Comparison of ENCODE assay signal across 9 mouse cellular contexts in the genomic region with DNA sequence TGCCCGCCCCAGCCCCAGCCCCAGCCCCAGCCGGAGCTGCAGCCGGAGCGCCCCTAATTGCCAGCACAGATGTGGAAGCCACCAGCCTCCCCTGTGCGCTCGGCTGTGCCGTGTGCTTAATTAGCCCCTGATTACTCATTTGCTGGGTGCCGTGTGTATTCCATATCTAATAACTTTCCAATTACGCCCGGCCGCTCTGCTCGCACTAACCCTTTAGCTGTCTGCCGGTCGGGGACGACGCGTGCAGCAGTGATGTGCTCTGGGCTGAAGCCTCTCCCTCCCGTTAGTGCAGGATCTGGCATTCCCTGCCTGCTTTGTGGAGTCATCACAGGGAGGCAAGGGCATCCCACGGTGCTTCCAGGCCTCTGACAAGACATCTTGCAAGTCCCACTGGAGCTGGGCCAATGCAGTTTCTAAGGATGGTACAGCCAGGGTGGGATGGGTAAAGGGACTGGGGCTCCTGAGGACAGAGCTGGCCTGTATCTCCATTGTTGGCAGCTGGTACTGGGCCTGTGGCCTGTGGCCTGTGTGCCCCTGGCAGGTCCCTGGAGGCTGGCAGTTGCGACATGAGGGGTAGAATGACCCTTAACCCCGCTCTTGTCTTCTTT.
DNase-seq lines count a peak whose midpoint lies in the region; ATAC-seq and TF ChIP-seq lines count a peak whose summit lies in the region.
"Had no signal": no experiment of that assay in that cellular context is flagged by ENCODE, and none has a peak within 500 bp of the region (broad histone marks: within the 10 kb centered on the region; RNA-seq: fewer than 3 reads in every experiment).

No protein-coding gene starts in this region.

- no peak for TF ChIP-seq CTCF in liver, adult 2 months (IDR thresholded peaks at IDR 0.05; ENCODE audit: low read depth, low read length)
- TF ChIP-seq CTCF in liver, postnatal 0 days (IDR thresholded peaks at IDR 0.05; ENCODE audit: low read depth), result no peak

- TF ChIP-seq POLR2A in liver, adult 2 months (IDR thresholded peaks at IDR 0.05; ENCODE audit: extremely low read depth, insufficient read depth, low read length), result no peak

- 0 out of 2 replicates have a peak, but pooled peaks cover 4% of the 10 kb centered on the region for H3K79me2 ChIP-seq in liver, adult 2 months (ENCODE audit: control insufficient read depth, insufficient read depth, low read length)

- no peak overlapping the region for H3K9ac ChIP-seq in liver, adult 2 months (ENCODE audit: low read depth, low read length)
- no peak overlapping the region for H3K9ac ChIP-seq in liver, embryonic 12.5 days
- H3K9ac ChIP-seq in embryonic facial prominence, embryonic 14.5 days (ENCODE audit: low read depth, low read length), result 0 out of 2 replicates have a peak overlapping the region, but pooled peaks have one; percentile 5
- peak overlapping the region; percentile 43 for H3K9ac ChIP-seq in hindbrain, embryonic 16.5 days (ENCODE audit: low read depth, low read length)
- peak overlapping the region; percentile 41; the same call in 1 of the 2 replicates for H3K9ac ChIP-seq in neural tube, embryonic 14.5 days (replicated peaks; ENCODE audit: low read depth, low read length)
- no peak overlapping the region for H3K9ac ChIP-seq in liver, postnatal 0 days (replicated peaks)

- no peak overlapping the region for H3K27ac ChIP-seq in liver, adult 2 months (replicated peaks; ENCODE audit: insufficient read depth, low read depth, low read length)
- no peak overlapping the region for H3K27ac ChIP-seq in liver, embryonic 12.5 days
- no peak overlapping the region for H3K27ac ChIP-seq in embryonic facial prominence, embryonic 14.5 days (replicated peaks; ENCODE audit: low read depth, low read length)
- H3K27ac ChIP-seq in hindbrain, embryonic 16.5 days (ENCODE audit: low read depth, low read length), result peak overlapping the region; percentile 51
- peak overlapping the region; percentile 81 for H3K27ac ChIP-seq in neural tube, embryonic 14.5 days (ENCODE audit: low read depth, low read length)
- H3K27ac ChIP-seq in liver, postnatal 0 days (ENCODE audit: low read depth), result no peak overlapping the region
- H3K27ac ChIP-seq: kidney, postnatal 0 days had no signal

- no peak for TF ChIP-seq EP300 in liver, postnatal 0 days (IDR thresholded peaks at IDR 0.05; ENCODE audit: low read depth)

- 80% methylated on average over 21 of the region's 21 CpGs for WGBS in liver, adult 2 months
- 89% methylated on average over 20 of the region's 21 CpGs for WGBS in liver, embryonic 12.5 days (ENCODE audit: insufficient replicate concordance)
- 53% methylated on average over 18 of the region's 21 CpGs for WGBS in embryonic facial prominence, embryonic 14.5 days
- WGBS in hindbrain, embryonic 16.5 days, result 40% methylated on average over 21 of the region's 21 CpGs
- WGBS in neural tube, embryonic 14.5 days, result 29% methylated on average over 21 of the region's 21 CpGs
- 86% methylated on average over 20 of the region's 21 CpGs for WGBS in liver, postnatal 0 days (ENCODE audit: insufficient replicate concordance)

- ATAC-seq in liver, embryonic 12.5 days, result no peak
- ATAC-seq in embryonic facial prominence, embryonic 14.5 days (ENCODE audit: low read depth), result peak; percentile 73
- ATAC-seq in hindbrain, embryonic 16.5 days, result peak; percentile 73
- peak; percentile 67 for ATAC-seq in neural tube, embryonic 14.5 days (ENCODE audit: low read depth)
- no peak for ATAC-seq in liver, postnatal 0 days

- no peak overlapping the region for H3K4me2 ChIP-seq in liver, embryonic 12.5 days
- no peak overlapping the region; the same call in 1 of the 2 replicates for H3K4me2 ChIP-seq in embryonic facial prominence, embryonic 14.5 days (ENCODE audit: low read depth, low read length)
- peak overlapping the region; percentile 31 for H3K4me2 ChIP-seq in hindbrain, embryonic 16.5 days (ENCODE audit: low read length)
- H3K4me2 ChIP-seq in neural tube, embryonic 14.5 days (ENCODE audit: low read depth, low read length), result peak overlapping the region; percentile 1; the same call in 1 of the 2 replicates
- no peak overlapping the region for H3K4me2 ChIP-seq in liver, postnatal 0 days (ENCODE audit: low read depth, low read length)

- peak; percentile 87 for DNase-seq in liver, adult 2 months (ENCODE audit: extremely low read depth, low read depth, low spot score)
- DNase-seq in embryonic facial prominence, embryonic 14.5 days (ENCODE audit: low spot score), result no peak
- DNase-seq in ovary, adult 18-20 months (ENCODE audit: low spot score), result no peak
- DNase-seq in liver, postnatal 0 days, result no peak
- DNase-seq: cerebellum, adult 9-11 months had no signal

- H3K36me3 ChIP-seq in liver, adult 2 months (ENCODE audit: control insufficient read depth, insufficient read depth, low read length), result no peaks in the 10 kb centered on the region
- H3K36me3 ChIP-seq in liver, embryonic 12.5 days, result no peaks in the 10 kb centered on the region
- H3K36me3 ChIP-seq in embryonic facial prominence, embryonic 14.5 days (ENCODE audit: control insufficient read depth, insufficient read depth, low read length), result no peaks in the 10 kb centered on the region
- H3K36me3 ChIP-seq in hindbrain, embryonic 16.5 days (ENCODE audit: control insufficient read depth, insufficient read depth, low read length), result no peaks in the 10 kb centered on the region
- no peaks in the 10 kb centered on the region for H3K36me3 ChIP-seq in neural tube, embryonic 14.5 days (ENCODE audit: control insufficient read depth, insufficient read depth, low read length)
- no peaks in the 10 kb centered on the region for H3K36me3 ChIP-seq in liver, postnatal 0 days (replicated peaks; ENCODE audit: insufficient read depth, low read length)

- H3K9me3 ChIP-seq in liver, embryonic 12.5 days (replicated peaks), result no peaks in the 10 kb centered on the region
- no peaks in the 10 kb centered on the region for H3K9me3 ChIP-seq in embryonic facial prominence, embryonic 14.5 days (ENCODE audit: control insufficient read depth, low read length)
- H3K9me3 ChIP-seq in hindbrain, embryonic 16.5 days (ENCODE audit: control insufficient read depth, low read length), result no peaks in the 10 kb centered on the region
- H3K9me3 ChIP-seq in neural tube, embryonic 14.5 days (ENCODE audit: control insufficient read depth, low read length), result no peaks in the 10 kb centered on the region
- no peaks in the 10 kb centered on the region for H3K9me3 ChIP-seq in liver, postnatal 0 days (ENCODE audit: low read length)

- H3K4me3 ChIP-seq in liver, adult 2 months (ENCODE audit: insufficient read depth, low read depth, low read length), result no peak overlapping the region
- no peak overlapping the region for H3K4me3 ChIP-seq in liver, embryonic 12.5 days
- no peak overlapping the region for H3K4me3 ChIP-seq in embryonic facial prominence, embryonic 14.5 days (ENCODE audit: low read depth, low read length)
- H3K4me3 ChIP-seq in hindbrain, embryonic 16.5 days (ENCODE audit: low read length), result no peak overlapping the region
- H3K4me3 ChIP-seq in neural tube, embryonic 14.5 days (ENCODE audit: low read depth, low read length), result no peak overlapping the region
- no peak overlapping the region for H3K4me3 ChIP-seq in liver, postnatal 0 days (ENCODE audit: low read depth, low read length)

- H3K27me3 ChIP-seq in liver, adult 2 months (ENCODE audit: control insufficient read depth, insufficient read depth, low read length), result no peaks in the 10 kb centered on the region
- peaks cover 57% of the 10 kb centered on the region for H3K27me3 ChIP-seq in liver, embryonic 12.5 days (replicated peaks)
- H3K27me3 ChIP-seq in embryonic facial prominence, embryonic 14.5 days (replicated peaks; ENCODE audit: control insufficient read depth, insufficient read depth, low read length), result no peaks in the 10 kb centered on the region
- H3K27me3 ChIP-seq in hindbrain, embryonic 16.5 days (replicated peaks; ENCODE audit: control insufficient read depth, insufficient read depth, low read length), result no peaks in the 10 kb centered on the region
- no peaks in the 10 kb centered on the region for H3K27me3 ChIP-seq in neural tube, embryonic 14.5 days (ENCODE audit: control insufficient read depth, insufficient read depth, low read length)
- H3K27me3 ChIP-seq in liver, postnatal 0 days (ENCODE audit: insufficient read depth, low read length), result no peaks in the 10 kb centered on the region

- peaks cover 18% of the 10 kb centered on the region for H3K4me1 ChIP-seq in liver, adult 2 months (ENCODE audit: control insufficient read depth, insufficient read depth, low read length)
- H3K4me1 ChIP-seq in liver, embryonic 12.5 days, result peaks cover 55% of the 10 kb centered on the region
- peaks cover 25% of the 10 kb centered on the region for H3K4me1 ChIP-seq in embryonic facial prominence, embryonic 14.5 days (ENCODE audit: control insufficient read depth, insufficient read depth, low read length)
- H3K4me1 ChIP-seq in hindbrain, embryonic 16.5 days (ENCODE audit: control insufficient read depth, insufficient read depth, low read depth, low read length), result peaks cover 60% of the 10 kb centered on the region
- H3K4me1 ChIP-seq in neural tube, embryonic 14.5 days (ENCODE audit: control insufficient read depth, insufficient read depth, low read length), result peaks cover 76% of the 10 kb centered on the region
- peaks cover 15% of the 10 kb centered on the region for H3K4me1 ChIP-seq in liver, postnatal 0 days (ENCODE audit: insufficient read depth)

Comparison
In these comparisons a context has a peak if more than half of its experiments do, and no peak if none do; other contexts are left out.
1. H3K27ac ChIP-seq: peak in hindbrain, embryonic 16.5 days (single experiment) and neural tube, embryonic 14.5 days (single experiment); none in liver, adult 2 months (single experiment), liver, embryonic 12.5 days (single experiment), embryonic facial prominence, embryonic 14.5 days (single experiment) and liver, postnatal 0 days (single experiment).
2. H3K9ac ChIP-seq: peak in embryonic facial prominence, embryonic 14.5 days (single experiment), hindbrain, embryonic 16.5 days (single experiment) and neural tube, embryonic 14.5 days (single experiment); none in liver, adult 2 months (single experiment), liver, embryonic 12.5 days (single experiment) and liver, postnatal 0 days (single experiment).
3. ATAC-seq: peak in embryonic facial prominence, embryonic 14.5 days (single experiment), hindbrain, embryonic 16.5 days (single experiment) and neural tube, embryonic 14.5 days (single experiment); none in liver, embryonic 12.5 days (single experiment) and liver, postnatal 0 days (single experiment).
4. H3K4me2 ChIP-seq: peak in hindbrain, embryonic 16.5 days (single experiment) and neural tube, embryonic 14.5 days (single experiment); none in liver, embryonic 12.5 days (single experiment), embryonic facial prominence, embryonic 14.5 days (single experiment) and liver, postnatal 0 days (single experiment).